Mouse (Mus musculus): ENCODE results near the gene Fam107b.

Fam107b gene

GRCm38 (mm10) chr2:3570186-3570585 lies at the start of gene Fam107b:
Gene Fam107b, plus strand, starts transcription at chr2:3570488.
- DNase-seq, result no peak

GRCm38 (mm10) chr2:3522558-3522957 lies 47.7 kb upstream of the Fam107b start:
- DNase-seq, result no peak

GRCm38 (mm10) chr2:3526288-3526687 lies 44.0 kb upstream of the Fam107b start:
- DNase-seq, result no peak

GRCm38 (mm10) chr2:3541307-3542079 lies 28.8 kb upstream of the Fam107b start:
- no peak for DNase-seq

- DNase-seq, result no peak
These were observed 24.2 kb upstream of the Fam107b start for GRCm38 (mm10) chr2:3546055-3546454.

- peak; percentile 10 for DNase-seq
These were observed 23.7 kb upstream of the Fam107b start for GRCm38 (mm10) chr2:3546588-3546987.

GRCm38 (mm10) chr2:3570606-3571005 lies 318 bp downstream of the Fam107b start:
- no peak for DNase-seq

- no peak for DNase-seq
These were observed 3.6 kb downstream of the Fam107b start for GRCm38 (mm10) chr2:3573883-3574282.

- DNase-seq, result peak; percentile 10
These were observed 4.9 kb downstream of the Fam107b start for GRCm38 (mm10) chr2:3575140-3575539.

- DNase-seq, result no peak
These were observed 6.1 kb downstream of the Fam107b start for GRCm38 (mm10) chr2:3576346-3576745.

GRCm38 (mm10) chr2:3577216-3577615 lies 6.9 kb downstream of the Fam107b start:
- no peak for DNase-seq

GRCm38 (mm10) chr2:3578180-3578902 lies 8.1 kb downstream of the Fam107b start:
- no peak for DNase-seq

GRCm38 (mm10) chr2:3579316-3579902 lies 9.1 kb downstream of the Fam107b start:
- DNase-seq, result no peak

GRCm38 (mm10) chr2:3582830-3583229 lies 12.5 kb downstream of the Fam107b start:
- no peak for DNase-seq

GRCm38 (mm10) chr2:3585231-3585783 lies 15.0 kb downstream of the Fam107b start:
- no peak for DNase-seq

GRCm38 (mm10) chr2:3590086-3590915 lies 20.0 kb downstream of the Fam107b start:
- DNase-seq, result no peak

- no peak for DNase-seq
These were observed 20.6 kb downstream of the Fam107b start for GRCm38 (mm10) chr2:3590916-3591197.

GRCm38 (mm10) chr2:3594663-3595318 lies 24.5 kb downstream of the Fam107b start:
- no peak for DNase-seq

- no peak for DNase-seq
These were observed 30.1 kb downstream of the Fam107b start for GRCm38 (mm10) chr2:3600421-3600820.

- no peak for DNase-seq
These were observed 32.3 kb downstream of the Fam107b start for GRCm38 (mm10) chr2:3602599-3602998.

GRCm38 (mm10) chr2:3603181-3603580 lies 32.9 kb downstream of the Fam107b start:
- DNase-seq, result no peak
